Mouse (Mus musculus) gastrocnemius, postnatal 14 days (tissue): ENCODE measurements around the gene Umodl1. TPM values are rescaled to one million over a fixed set of nuclear protein-coding genes. Genes with fewer than 3 reads are reported as not detected.
A peak's percentile ranks its signal among the peaks of the same experiment; 100 is the strongest.

Source experiments
- DNase-seq: peaks from one replicate; pipeline ENCODE4 v3.0.0; 2021; ENCODE audit warnings: mixed read lengths
- intact Hi-C: fragments of 180-260 bp; cut with DNase I; formaldehyde crosslinking; loops from one replicate; pipeline ENCODE4 v1.15.1; 2025; ENCODE audit warnings: low total_unique reads
- long read RNA-seq, 2 experiments: library from polyadenylated mRNA; stranded (forward); transcript quantifications; one replicate each; pipeline ENCODE4 v2.0.0; 2021
- total RNA-seq, 2 experiments: library from RNA; stranded (reverse); gene quantifications; 2 replicates each; pipeline ENCODE4 v1.2.3; 2021

Umodl1 gene
- under 1 TPM in 1 of 2 experiments, not detected in 1; 0.16 TPM for total RNA-seq
- long read RNA-seq, experiment 1, result 0 reads
- long read RNA-seq, experiment 2, result 0 reads

GRCm38 (mm10) chr17:30954340-30954739 lies at the start of gene Umodl1:
Gene Umodl1, plus strand, starts transcription at chr17:30954640.
- intact Hi-C loops, result loop anchor here (5.0 kb wide), 1 partner anchor 112 kb away; no protein-coding TSS in a partner anchor

DNA sequence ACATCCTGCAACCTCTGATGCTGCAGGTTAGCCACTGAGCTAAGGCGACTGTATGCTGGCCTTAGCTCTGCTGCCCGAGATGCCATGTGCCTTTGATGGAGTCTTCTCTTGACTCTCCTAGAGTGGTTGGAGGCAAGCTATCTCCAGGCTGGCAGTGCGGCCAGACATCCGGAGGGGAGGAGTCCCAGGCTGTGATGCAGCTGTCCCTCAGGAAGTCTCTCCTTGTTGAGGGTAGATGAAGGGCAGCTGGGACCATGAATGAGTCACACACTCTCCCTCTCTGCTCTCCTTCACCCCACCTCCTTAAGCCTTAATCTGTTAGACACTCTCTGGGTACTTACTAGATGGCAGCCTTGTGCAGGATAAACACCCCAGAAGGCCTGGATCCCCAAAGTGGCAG lies 46.9 kb upstream of the Umodl1 start:
- no peak for DNase-seq
- intact Hi-C loops, result no loop called here

More at GRCm38 (mm10) chr17:30954340-30954739, at the start of gene Umodl1:
- no peak for DNase-seq

GRCm38 (mm10) chr17:30910866-30911731 lies 43.3 kb upstream of the Umodl1 start:
- intact Hi-C loops, result no loop called here
- DNase-seq, result peak; percentile 16

GRCm38 (mm10) chr17:30911732-30912088 lies 42.7 kb upstream of the Umodl1 start:
- no peak for DNase-seq
- intact Hi-C loops, result no loop called here

DNA sequence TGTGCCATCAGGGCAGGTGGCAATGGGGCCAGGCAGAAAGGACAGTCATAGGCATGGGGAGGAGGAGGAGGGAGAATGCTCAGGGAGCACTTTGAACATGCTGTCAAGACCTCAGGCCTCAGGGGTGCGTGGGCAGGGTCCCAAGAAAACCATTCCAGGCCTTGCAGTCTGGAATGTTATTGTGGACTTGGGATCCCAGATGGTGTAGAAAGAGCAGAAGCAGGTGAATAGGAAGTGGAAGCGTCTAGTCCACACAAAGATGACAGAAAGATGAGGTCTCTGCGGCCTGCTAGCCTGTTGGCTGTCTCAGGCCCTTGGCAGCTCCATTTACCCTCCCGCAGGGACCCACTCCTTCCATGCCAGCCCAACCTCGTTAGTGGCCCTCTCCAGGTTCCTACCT lies 41.9 kb upstream of the Umodl1 start:
- no peak for DNase-seq
- intact Hi-C loops, result no loop called here

GRCm38 (mm10) chr17:30914264-30914663 lies 40.2 kb upstream of the Umodl1 start:
- no peak for DNase-seq
- intact Hi-C loops, result no loop called here

- intact Hi-C loops, result no loop called here
- DNase-seq, result no peak
These were observed 30.9 kb upstream of the Umodl1 start for GRCm38 (mm10) chr17:30923566-30923965.

GRCm38 (mm10) chr17:30930827-30931226 lies 23.6 kb upstream of the Umodl1 start:
- DNase-seq, result no peak
- intact Hi-C loops, result no loop called here

DNA sequence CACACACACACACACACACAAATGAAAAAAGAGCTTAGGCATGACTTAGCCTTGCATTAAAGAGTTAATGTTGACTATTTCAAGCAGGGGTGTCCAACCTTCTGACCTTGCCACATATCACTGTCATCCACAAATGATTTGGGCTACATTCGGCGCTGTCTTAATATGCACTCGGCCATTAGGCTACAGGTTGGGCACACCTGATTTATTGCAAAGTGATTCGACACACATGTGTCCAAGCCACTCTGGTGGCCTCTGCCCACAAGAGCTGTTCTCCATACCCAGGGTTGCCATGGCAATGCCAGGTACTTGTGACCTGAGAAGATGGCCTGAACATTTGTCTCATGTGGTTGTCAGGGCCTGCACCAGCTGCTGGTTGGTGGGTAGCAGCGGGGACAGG lies 21.6 kb upstream of the Umodl1 start:
- DNase-seq, result no peak
- intact Hi-C loops, result no loop called here

- no peak for DNase-seq
- intact Hi-C loops, result no loop called here
These were observed 19.1 kb upstream of the Umodl1 start for GRCm38 (mm10) chr17:30935301-30935700.

DNA sequence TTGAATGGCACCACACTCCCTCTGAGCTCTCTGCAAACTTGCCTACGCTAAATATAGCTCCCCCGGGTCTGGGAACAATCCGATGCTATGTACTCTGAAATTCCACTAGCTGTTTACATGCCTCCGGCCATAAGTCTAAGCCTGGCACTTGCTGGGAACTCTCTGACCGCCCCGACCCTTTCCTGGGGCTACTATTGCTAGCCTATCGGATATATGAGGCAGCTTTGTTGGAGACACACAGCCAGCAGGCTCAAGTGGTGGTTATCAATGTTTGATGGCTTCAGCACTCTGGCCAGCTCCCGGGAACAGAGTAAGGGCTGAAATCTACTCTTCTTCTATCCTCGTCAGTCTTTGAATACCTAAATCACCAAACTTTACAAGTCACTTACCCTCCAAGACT lies 15.9 kb upstream of the Umodl1 start:
- intact Hi-C loops, result no loop called here
- DNase-seq, result no peak

DNA sequence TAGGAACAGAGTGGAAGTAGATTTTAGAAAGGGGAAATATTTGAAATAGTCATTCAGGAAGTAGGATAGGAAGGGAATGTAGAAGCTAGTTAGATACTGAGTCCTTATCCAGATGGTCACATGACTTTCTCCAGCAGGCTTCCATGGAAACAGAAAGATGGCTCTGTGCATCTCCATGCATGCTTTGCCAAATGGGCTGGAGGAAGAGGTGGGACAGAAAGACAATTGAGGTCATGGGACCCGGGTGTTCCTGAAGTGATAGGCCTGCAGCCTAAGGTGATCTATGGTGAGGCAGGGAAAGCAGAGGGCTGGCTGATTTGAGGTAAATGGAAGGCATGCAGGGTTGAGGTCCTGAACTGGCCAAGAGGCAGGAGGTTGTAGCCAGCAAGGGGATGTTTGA lies 6.1 kb upstream of the Umodl1 start:
- DNase-seq, result no peak
- intact Hi-C loops, result loop anchor here (5.0 to 10.0 kb wide), 2 partner anchors 124 to 201 kb away; no protein-coding TSS in a partner anchor

DNA sequence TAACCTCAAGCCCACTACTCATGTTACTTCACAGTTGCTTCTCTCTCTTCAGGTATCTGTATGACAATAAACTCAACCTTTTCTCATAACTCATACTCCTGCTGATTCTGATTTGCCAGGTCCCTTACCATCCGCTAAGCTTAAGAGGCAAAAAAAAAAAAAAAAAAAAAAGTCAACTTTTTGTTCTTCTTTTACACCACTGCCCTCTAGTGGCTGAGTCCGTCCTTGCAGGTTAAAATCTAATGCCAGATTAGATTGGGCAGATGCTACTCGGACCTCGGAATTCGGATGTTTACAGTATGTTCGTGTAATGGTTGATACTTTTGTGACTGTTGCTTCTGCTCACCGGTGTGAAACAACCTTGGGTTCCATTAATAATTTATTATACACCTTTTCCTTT lies 3.7 kb upstream of the Umodl1 start:
- peak; percentile 51 for DNase-seq
- intact Hi-C loops, result loop anchor here (5.0 kb wide), 1 partner anchor 108 kb away; no protein-coding TSS in a partner anchor

- no peak for DNase-seq
- intact Hi-C loops, result loop anchor here (5.0 kb wide), 1 partner anchor 109 kb away; no protein-coding TSS in a partner anchor
These were observed 2.8 kb upstream of the Umodl1 start for GRCm38 (mm10) chr17:30951600-30951999.

- DNase-seq, result no peak
- intact Hi-C loops, result no loop called here
These were observed 7.6 kb downstream of the Umodl1 start for GRCm38 (mm10) chr17:30961936-30962592.

- DNase-seq, result no peak
- intact Hi-C loops, result no loop called here
These were observed 8.4 kb downstream of the Umodl1 start for GRCm38 (mm10) chr17:30962880-30963279.

DNA sequence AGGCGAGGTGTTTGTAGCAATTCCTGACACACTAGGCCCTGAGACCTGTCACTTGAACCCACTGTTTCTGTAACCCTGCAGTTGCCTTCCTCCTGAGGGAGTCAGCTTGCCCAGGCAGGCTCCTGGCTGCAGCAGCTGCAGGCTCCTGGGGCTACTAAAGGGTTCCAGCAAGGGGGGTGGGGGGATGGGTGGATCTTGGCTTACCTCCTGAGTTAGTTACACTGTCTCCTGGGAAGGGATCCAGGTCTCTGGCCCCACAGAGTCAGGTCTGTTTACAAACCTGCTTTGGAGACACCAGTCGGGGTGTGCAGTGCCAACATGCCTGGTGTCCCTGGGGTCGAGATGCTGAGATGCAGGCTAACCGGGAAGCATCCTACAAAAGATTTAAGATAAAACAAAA lies 15.5 kb downstream of the Umodl1 start:
- intact Hi-C loops, result no loop called here
- peak; percentile 56 for DNase-seq

DNA sequence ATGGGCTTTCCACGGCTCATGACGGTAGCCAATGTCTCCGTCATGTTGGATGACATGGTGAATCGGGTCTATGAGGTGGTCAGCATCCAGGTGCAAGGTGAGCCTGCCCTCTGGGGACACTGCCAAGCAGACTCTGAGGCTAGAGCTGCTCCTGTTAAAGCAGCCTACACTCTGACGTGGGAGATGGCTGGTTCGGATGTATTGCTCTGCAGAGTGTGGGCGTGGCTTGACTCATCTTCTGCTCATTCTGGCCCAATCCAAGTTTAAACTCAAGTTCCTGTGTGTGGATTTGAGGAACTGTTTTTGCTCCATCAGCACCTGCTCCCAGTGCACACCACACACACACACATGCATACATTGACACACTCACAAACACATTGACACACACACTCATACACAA lies 17.4 kb downstream of the Umodl1 start:
- intact Hi-C loops, result no loop called here
- no peak for DNase-seq

GRCm38 (mm10) chr17:30973332-30973731 lies 18.9 kb downstream of the Umodl1 start:
- DNase-seq, result no peak
- intact Hi-C loops, result no loop called here

GRCm38 (mm10) chr17:30977290-30977689 lies 22.9 kb downstream of the Umodl1 start:
- intact Hi-C loops, result no loop called here
- DNase-seq, result no peak

- DNase-seq, result no peak
These were observed 24.1 kb downstream of the Umodl1 start for GRCm38 (mm10) chr17:30978556-30978955.

More at GRCm38 (mm10) chr17:30978556-30978955, 24.1 kb downstream of the Umodl1 start:
- intact Hi-C loops, result no loop called here
